Mouse (Mus musculus) thymus, postnatal 0 days (tissue): ENCODE measurements around the gene Scfd2. TPM values are rescaled to one million over a fixed set of nuclear protein-coding genes. Genes with fewer than 3 reads are reported as not detected.

Source experiments
- DNase-seq: peaks from one replicate; pipeline ENCODE4 v3.0.0-alpha.2; 2015; ENCODE audit warnings: low spot score
- polyA plus RNA-seq: library from polyadenylated mRNA; unstranded; fragments of >200 nt; fragmentation: Nextera tagmentation; extraction: Ambion mirVana; gene quantifications from 2 replicates; pipeline ENCODE4 v1.2.1, GENCODE M21; 2015

The Scfd2 gene
- polyA plus RNA-seq, 1 experiment from 2014 or later: 23.5 TPM

- DNase-seq: no peak
Measured at GRCm38 (mm10) chr5:74279673-74280072, 251.9 kb downstream of the Scfd2 start.

- DNase-seq: no peak
Measured at GRCm38 (mm10) chr5:74278428-74278827, 253.1 kb downstream of the Scfd2 start.

- DNase-seq: peak; percentile 88
Measured at GRCm38 (mm10) chr5:74277712-74278111, 253.8 kb downstream of the Scfd2 start.

- DNase-seq: peak; percentile 54
Measured at GRCm38 (mm10) chr5:74277216-74277615, 254.3 kb downstream of the Scfd2 start.

GRCm38 (mm10) chr5:74273313-74273712 is 258.2 kb downstream of the Scfd2 start:
- DNase-seq: no peak

- no peak for DNase-seq
Measured at GRCm38 (mm10) chr5:74267736-74268369, 263.7 kb downstream of the Scfd2 start.

- DNase-seq: no peak
Measured at GRCm38 (mm10) chr5:74267196-74267595, 264.4 kb downstream of the Scfd2 start.

DNA sequence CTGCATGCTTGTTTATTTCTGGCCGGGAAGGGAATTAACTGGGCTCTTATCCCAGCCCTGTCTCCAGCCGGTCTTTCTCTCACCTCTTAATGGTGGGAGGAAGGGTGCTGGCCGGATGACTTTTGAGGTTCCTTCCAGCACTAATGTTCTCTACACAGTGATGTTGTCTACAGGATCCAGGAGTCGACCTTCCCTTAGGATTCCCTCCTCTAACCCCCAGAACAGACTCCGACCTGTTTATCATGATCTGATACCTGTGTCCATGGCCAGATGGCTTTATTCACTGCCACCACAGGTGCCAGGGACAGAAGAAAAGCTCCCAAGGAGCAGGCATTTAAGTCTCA is 265.1 kb downstream of the Scfd2 start:
- DNase-seq: no peak

- no peak for DNase-seq
Measured at GRCm38 (mm10) chr5:74265601-74266475, 265.7 kb downstream of the Scfd2 start.

GRCm38 (mm10) chr5:74265151-74265550 is 266.4 kb downstream of the Scfd2 start:
- no peak for DNase-seq

DNA sequence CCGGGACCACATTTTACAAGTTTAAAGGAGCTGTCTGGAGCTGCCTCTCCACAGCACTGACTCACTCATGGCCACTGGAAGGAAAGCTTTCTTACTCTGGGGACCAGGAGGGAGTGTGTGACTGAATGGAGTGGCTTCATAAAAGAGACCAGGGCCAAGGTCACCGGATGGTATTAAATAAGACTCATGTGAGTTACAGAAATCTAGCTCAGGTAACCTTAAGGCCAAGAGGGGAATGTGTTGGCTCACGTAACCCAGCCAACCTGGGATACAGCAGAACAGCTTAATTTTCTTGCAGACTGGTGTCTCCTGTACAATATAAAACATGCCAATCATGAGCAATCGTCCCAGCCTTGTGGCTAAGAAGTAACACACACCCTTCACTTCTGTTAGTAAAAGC is 267.0 kb downstream of the Scfd2 start:
- no peak for DNase-seq

- DNase-seq: peak; percentile 86
Measured at GRCm38 (mm10) chr5:74261016-74261415, 270.5 kb downstream of the Scfd2 start.

DNA sequence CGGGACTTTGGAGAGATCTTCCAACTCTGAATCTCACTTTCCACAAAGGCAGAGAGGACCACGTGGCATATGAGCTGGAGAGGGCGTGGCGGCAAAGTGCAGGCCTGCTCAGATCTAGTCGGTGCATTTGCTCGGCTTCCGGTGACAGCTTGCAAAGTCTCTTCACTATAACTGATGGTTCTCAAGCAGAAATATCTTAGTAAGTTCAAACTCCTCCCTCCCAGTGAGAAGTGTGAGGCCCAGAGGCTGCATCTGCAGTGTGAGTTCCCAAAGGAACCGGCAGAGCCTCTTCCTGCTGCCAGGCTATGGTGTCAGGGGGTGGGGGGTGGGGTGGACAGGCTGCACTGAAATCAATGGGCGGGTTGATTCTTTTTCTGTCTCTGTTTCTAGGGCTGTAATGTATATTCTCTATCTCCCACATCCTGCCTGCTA is 271.2 kb downstream of the Scfd2 start:
- peak; percentile 90 for DNase-seq

DNA sequence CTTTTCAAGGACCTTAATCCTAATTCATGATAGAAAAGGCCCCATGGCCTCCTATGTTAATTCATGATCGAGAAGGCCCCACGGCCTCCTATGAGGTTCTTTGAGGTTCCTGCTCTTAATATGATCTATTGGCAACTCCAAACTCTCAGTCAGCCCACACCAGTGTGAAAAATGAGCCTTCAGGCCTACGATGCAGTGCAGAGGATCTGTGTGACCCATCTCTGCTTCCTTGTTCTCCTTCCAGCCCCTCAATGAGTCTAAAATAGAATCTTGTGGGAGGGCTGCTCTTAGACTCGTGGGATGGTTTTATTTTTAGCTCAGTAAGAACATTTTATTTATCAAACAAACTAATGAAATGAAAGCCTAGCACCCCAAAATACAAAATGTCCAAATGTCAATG is 274.9 kb downstream of the Scfd2 start:
- DNase-seq: no peak

GRCm38 (mm10) chr5:74254996-74255395 is 276.6 kb downstream of the Scfd2 start:
- no peak for DNase-seq

DNA sequence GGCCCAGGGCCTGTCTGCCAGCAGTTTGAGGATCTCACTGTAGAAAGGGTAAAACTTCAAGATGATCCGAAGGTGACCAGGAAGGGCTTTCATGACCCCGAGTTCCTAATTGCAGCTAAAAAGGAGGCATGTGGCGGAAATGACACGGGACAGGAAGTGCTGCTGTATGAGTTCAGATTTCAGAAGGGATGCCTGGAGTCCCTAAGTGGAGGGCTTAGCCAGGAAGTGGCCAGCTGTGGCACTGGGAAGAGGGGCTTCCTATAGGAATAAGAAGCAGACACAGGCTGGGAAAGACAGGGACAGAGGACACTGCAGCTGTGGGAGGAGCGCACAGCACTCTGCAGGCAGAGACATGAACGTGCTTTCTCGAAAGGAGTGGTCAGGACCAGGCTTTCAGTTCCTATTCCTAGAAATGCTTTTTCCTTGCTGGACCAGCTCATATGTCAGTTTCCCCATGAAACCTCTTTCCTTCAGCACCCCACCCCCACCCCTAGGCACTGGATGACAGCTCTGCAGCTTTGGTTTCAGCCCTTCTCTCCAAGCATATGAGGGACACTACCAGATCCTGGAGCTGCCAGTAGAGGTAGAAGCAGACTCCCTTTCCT is 277.7 kb downstream of the Scfd2 start:
- DNase-seq: peak; percentile 14

- no peak for DNase-seq
Measured at GRCm38 (mm10) chr5:74252672-74253286, 278.8 kb downstream of the Scfd2 start.

GRCm38 (mm10) chr5:74250947-74251346 is 280.6 kb downstream of the Scfd2 start:
- no peak for DNase-seq

GRCm38 (mm10) chr5:74250308-74250707 is 281.3 kb downstream of the Scfd2 start:
- DNase-seq: no peak

GRCm38 (mm10) chr5:74249794-74250193 is 281.8 kb downstream of the Scfd2 start:
- DNase-seq: no peak

- DNase-seq: no peak
Measured at GRCm38 (mm10) chr5:74246971-74247370, 284.6 kb downstream of the Scfd2 start.

DNA sequence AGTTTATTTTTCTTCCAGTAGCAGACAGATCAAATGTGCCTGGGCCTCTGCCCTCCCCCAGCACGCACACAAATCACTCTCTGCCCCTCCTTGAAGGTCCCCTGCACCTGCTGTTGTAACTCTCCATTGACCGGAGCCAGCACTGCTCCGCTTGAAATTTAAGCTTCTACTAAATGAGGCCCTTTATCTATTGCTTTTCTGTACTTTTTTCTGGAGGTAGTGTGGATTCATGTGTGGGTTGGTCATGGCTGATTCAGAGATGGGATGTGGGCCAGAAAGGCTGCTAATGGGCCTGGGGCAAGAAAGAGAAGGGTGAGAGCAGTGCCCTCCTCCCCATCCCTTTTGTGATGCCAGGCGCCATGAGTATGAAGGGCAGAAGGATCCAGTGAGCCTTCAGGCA is 285.1 kb downstream of the Scfd2 start:
- peak; percentile 15 for DNase-seq
